Mouse (Mus musculus) brain, adult 2 months (tissue): ENCODE results near the gene Eef1akmt2.

ENCODE experiments used
- DNase-seq: peaks from one replicate; pipeline ENCODE4 v3.0.0; 2011; ENCODE audit warnings: low read depth, low spot score

Eef1akmt2 gene

DNA sequence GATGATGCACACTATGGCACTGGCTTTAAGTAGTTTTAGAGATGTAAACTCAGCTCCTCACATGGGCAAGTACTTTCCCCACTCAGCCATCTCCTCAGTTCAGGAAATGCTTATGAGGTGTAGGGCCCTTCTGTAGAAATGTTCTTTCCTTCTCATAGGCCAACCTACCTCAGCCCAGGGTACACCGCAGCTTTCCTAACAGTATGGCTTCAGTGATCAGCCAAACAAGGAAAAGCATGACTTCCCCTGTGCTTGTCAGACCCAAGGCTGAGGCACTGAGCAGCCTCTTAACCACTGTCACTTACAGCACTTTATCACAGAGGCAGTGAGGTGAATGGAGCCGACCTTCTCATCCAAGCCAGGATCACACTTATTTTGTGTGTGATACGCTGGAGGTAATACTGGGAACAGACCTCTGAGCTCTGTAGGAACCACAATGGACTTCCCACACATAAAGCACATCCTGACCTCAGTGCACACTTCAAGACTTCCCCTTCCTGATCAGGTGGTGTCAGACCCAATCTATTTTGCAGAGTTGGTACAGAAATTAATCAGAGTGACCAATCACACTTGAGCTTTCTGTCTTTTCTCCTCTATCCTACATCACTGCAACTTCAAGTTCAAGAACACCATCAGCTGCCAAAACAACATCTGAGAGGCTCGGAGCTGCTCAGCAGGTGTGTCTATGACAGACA is 64.8 kb downstream of the Eef1akmt2 start:
- no peak for DNase-seq

GRCm38 (mm10) chr7:132787022-132787421 is 65.5 kb downstream of the Eef1akmt2 start:
- DNase-seq, result no peak

- DNase-seq, result peak; percentile 83
These were observed 66.0 kb downstream of the Eef1akmt2 start for GRCm38 (mm10) chr7:132786522-132786921.

GRCm38 (mm10) chr7:132786011-132786410 is 66.5 kb downstream of the Eef1akmt2 start:
- DNase-seq, result peak; percentile 72

- DNase-seq, result no peak
These were observed 68.4 kb downstream of the Eef1akmt2 start for GRCm38 (mm10) chr7:132784101-132784500.

GRCm38 (mm10) chr7:132781850-132782249 is 70.6 kb downstream of the Eef1akmt2 start:
- DNase-seq, result peak; percentile 76

- peak; percentile 66 for DNase-seq
These were observed 71.2 kb downstream of the Eef1akmt2 start for GRCm38 (mm10) chr7:132781130-132781814.

- peak; percentile 58 for DNase-seq
These were observed 71.9 kb downstream of the Eef1akmt2 start for GRCm38 (mm10) chr7:132780611-132781010.

GRCm38 (mm10) chr7:132778630-132779029 is 73.8 kb downstream of the Eef1akmt2 start:
- no peak for DNase-seq

DNA sequence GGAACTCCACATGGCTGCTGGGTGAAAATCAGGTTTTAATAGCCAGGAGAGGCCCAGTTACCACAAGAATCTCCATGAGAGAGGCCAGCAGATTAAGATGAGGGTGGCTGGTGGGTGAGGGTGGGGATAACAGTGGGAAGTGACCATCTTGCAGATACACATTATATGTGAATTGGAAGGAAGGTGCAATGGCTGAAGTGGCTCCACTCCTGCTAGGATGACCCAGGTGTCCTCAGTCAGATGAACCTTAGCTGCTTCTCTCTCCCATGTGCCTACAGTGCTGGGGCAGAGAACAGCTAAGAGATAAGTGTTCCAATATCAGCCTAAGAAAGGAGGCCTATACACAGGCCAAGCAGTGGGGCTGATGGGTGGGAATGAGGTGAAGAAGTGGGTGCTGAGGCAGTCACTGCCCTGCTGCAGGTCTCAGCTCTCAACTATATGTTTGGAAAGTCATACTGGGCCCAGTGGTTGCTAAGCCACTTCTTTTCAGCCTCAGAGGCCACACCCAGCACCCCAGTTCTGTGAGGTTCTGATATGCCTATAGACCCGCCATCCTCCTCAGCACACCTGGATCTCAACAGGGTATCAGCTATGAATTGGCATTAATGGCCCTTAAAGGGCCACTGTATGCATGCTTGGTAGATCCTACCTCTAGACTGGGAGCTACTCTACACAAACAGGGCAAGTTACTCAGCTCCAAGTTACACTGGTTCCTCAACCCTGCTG is 74.6 kb downstream of the Eef1akmt2 start:
- no peak for DNase-seq
